ENCODE assay signal across 14 mouse cellular contexts in the genomic region with DNA sequence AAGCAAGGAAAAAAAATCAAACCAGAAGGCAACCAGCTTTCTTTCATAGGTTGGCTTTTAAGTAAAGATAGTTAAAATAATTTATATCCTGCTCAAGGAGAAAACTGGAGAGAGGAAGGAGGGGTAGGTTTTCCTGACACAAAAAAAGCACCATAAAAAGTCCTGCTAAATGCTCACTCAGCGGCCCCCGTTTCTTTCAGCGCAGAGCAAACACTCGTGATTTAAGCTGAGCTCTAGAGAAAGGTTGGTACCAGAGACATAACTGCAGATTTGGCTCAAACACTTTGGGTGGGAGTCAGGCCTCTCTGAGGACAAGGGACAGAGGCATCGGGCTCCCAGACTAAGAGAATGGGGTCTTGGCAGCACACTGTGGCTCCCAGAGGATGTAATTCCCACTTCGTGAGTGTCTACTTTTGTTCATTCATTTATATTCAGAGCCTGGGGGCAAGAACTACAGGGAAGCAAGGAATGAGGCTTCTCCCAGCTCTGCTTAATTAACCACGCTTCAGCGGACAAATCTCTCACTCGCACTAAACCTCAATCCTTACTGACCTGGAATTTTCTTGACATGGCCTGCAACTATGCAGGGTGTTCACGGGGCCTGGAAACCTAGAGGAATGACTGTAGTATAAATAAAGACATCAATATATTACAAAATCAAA.
DNase-seq lines count a peak whose midpoint lies in the region.
"Had no signal": no experiment of that assay in that cellular context is flagged by ENCODE, and none has a peak within 500 bp of the region (broad histone marks: within the 10 kb centered on the region; RNA-seq: fewer than 3 reads in every experiment).

No protein-coding gene starts in this region.

- intact Hi-C loops in left cerebral cortex, postnatal 36 days (cut with DNase I), result no loop called here
- intact Hi-C loops in left cerebral cortex, postnatal 10 days (cut with DNase I), result no loop called here

- peak; percentile 11 to 43 for DNase-seq in frontal cortex, adult 2 months (ENCODE audit: extremely low spot score in 1 of 2, low spot score in 1 of 2)
- no peak for DNase-seq in frontal cortex, postnatal 14 days (ENCODE audit: low spot score in 2 of 2)
- peak; percentile 23 for DNase-seq in left cerebral cortex, postnatal 36 days (ENCODE audit: low spot score in 2 of 2)
- DNase-seq in left cerebral cortex, postnatal 10 days (ENCODE audit: extremely low spot score in 1 of 2, low spot score in 2 of 2), result no peak
- peak; percentile 5 for DNase-seq in R1 (ENCODE audit: low read depth, low spot score)
- peak; percentile 4 for DNase-seq in retina, adult 2 months (ENCODE audit: low read depth, low spot score)
- no peak for DNase-seq in gastrocnemius, postnatal 10 days
- DNase-seq in thymus, postnatal 10 days (ENCODE audit: low spot score in 2 of 2), result no peak
- DNase-seq: adrenal gland, postnatal 25 days; B cell, adult 2 months; cerebellum, adult 8-10 months; heart, adult 18-20 months; liver, postnatal 0 days; spleen, adult 18-20 months had no signal

Comparison
In these comparisons a context has a peak if more than half of its experiments do, and no peak if none do; other contexts are left out.
1. DNase-seq: peak in frontal cortex, adult 2 months (2 of 2), left cerebral cortex, postnatal 36 days (2 of 2), R1 (single experiment) and retina, adult 2 months (single experiment); none in frontal cortex, postnatal 14 days (0 of 2), left cerebral cortex, postnatal 10 days (0 of 2), gastrocnemius, postnatal 10 days (single experiment) and thymus, postnatal 10 days (0 of 2).